Mouse (Mus musculus): Measurements from ENCODE around the gene Cep170b.

GRCm38 (mm10) chr12:112742768-112743167, 22.5 kb downstream of the Cep170b start:
- TF ChIP-seq POLR2A (IDR thresholded peaks at IDR 0.05; ENCODE audit: insufficient read length, low read depth) (no peak), MAX (IDR thresholded peaks at IDR 0.05; ENCODE audit: low read depth) (no peak), E2F4 (IDR thresholded peaks at IDR 0.05; ENCODE audit: insufficient read depth) (no peak), USF1 (IDR thresholded peaks at IDR 0.05; ENCODE audit: low read depth) (no peak), MYOG (IDR thresholded peaks at IDR 0.05; ENCODE audit: control insufficient read depth in 1 of 3, insufficient read depth in 1 of 3, insufficient read length in 2 of 3, low read depth in 2 of 3) (no peak), CEBPB (IDR thresholded peaks at IDR 0.05; ENCODE audit: insufficient read depth, poor library complexity, severe bottlenecking) (no peak), POLR2AphosphoS2 (IDR thresholded peaks at IDR 0.05; ENCODE audit: insufficient read length, low read depth) (no peak)

Measured in myocyte (in vitro differentiated cells).